Mouse (Mus musculus): ENCODE measurements around the gene Plekhg5. TPM values are rescaled to one million over a fixed set of nuclear protein-coding genes. Genes with fewer than 3 reads are reported as not detected.

The Plekhg5 gene
- polyA plus RNA-seq, 1 experiment from 2014 or later = 10.4 TPM

DNA sequence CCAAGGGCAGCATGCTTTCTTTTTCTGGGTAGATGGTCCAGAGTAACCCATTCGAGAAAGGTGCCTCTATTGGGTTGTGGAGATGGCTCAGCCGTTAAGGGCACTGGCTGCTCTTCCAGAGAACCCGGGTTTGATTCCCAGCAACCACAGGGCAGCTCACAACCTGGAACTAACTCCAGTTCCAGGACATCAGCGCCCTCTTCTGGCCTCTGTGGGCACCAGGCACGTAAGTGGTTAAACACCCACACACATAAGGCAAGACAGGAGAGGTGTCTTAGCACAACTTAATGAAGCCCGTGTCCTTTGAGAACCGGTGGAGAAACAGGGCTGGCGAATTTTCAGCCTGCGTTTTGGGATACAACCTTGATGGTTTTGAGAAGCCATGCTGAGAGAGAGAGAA, 2.2 kb downstream of the Plekhg5 start:
- no peak overlapping the region for H3K27ac ChIP-seq (ENCODE audit: low read length)
- no peak overlapping the region for H3K4me3 ChIP-seq (ENCODE audit: low read depth, low read length)
- H3K9me3 ChIP-seq (ENCODE audit: control insufficient read depth, low read depth, low read length) = no peaks in the 10 kb centered on the region
- H3K9ac ChIP-seq (replicated peaks; ENCODE audit: low read depth, low read length) = no peak overlapping the region
- H3K36me3 ChIP-seq (ENCODE audit: control insufficient read depth, insufficient read depth, low read length) = no peaks in the 10 kb centered on the region
- peaks cover 7% of the 10 kb centered on the region; the same call in 1 of the 2 replicates for H3K4me1 ChIP-seq (ENCODE audit: control insufficient read depth, insufficient read depth, low read length)
- WGBS = 84% methylated on average over 9 of the region's 9 CpGs
- ATAC-seq (ENCODE audit: insufficient number of reproducible peaks, insufficient read depth, low FRiP score, low read depth) = no peak
- H3K4me2 ChIP-seq (replicated peaks; ENCODE audit: low read depth, low read length) = no peak overlapping the region
- H3K27me3 ChIP-seq (ENCODE audit: control insufficient read depth, insufficient read depth, low read length) = no peaks in the 10 kb centered on the region

DNA sequence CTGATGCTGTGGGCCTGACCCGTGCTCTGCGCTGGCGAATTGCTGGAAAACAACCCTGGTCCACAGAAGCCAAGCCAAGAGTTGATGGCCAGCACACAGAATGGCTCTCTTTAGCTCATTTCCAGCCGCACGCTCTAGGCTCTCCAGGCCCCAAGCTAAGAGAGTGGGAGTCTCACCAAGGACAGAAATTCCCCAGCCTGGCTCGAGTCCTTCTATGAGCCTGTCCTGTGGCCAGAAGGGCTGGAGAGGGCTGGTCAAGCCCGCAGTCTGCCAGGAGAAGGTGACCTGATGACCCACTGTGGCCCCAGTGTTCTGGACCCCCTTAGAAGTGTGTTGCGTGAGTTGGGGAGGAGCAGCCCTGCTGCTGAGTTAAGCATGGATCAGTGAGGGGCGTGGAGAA, 4.9 kb downstream of the Plekhg5 start:
- H3K27me3 ChIP-seq (ENCODE audit: control insufficient read depth, insufficient read depth, low read length) = no peaks in the 10 kb centered on the region
- no peak overlapping the region for H3K4me3 ChIP-seq (ENCODE audit: low read depth, low read length)
- no peaks in the 10 kb centered on the region for H3K36me3 ChIP-seq (ENCODE audit: control insufficient read depth, insufficient read depth, low read length)
- H3K4me1 ChIP-seq (ENCODE audit: control insufficient read depth, insufficient read depth, low read length) = peaks cover 3% of the 10 kb centered on the region; the same call in 1 of the 2 replicates
- no peaks in the 10 kb centered on the region for H3K9me3 ChIP-seq (ENCODE audit: control insufficient read depth, low read depth, low read length)
- H3K27ac ChIP-seq (ENCODE audit: low read length) = no peak overlapping the region
- 85% methylated on average over 9 of the region's 9 CpGs for WGBS
- H3K9ac ChIP-seq (replicated peaks; ENCODE audit: low read depth, low read length) = no peak overlapping the region
- ATAC-seq (ENCODE audit: insufficient number of reproducible peaks, insufficient read depth, low FRiP score, low read depth) = no peak
- no peak overlapping the region for H3K4me2 ChIP-seq (replicated peaks; ENCODE audit: low read depth, low read length)

DNA sequence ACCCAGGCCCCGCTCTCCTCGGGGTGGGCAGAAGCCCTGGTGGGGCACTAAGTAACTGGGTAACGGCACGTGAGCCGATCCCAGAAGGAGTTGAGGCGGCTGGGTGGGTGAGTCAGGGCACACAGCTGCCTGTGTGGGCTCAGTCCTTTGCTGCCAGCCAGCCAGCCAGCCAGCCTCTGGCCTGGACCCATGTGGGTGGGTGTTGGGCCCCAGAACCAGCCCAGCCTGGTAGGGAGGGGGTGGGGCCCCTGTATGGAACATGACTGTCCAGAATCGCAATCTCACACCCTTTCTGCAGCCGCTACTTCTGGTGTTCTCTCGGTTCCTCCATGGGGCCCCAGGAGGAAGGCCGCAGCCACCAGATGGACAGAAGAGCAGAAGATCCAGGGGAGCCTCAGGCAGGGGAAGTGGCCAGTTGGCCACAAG, 5.8 kb downstream of the Plekhg5 start:
- H3K4me1 ChIP-seq (ENCODE audit: control insufficient read depth, insufficient read depth, low read length) = no peaks in the 10 kb centered on the region
- H3K27me3 ChIP-seq (ENCODE audit: control insufficient read depth, insufficient read depth, low read length) = no peaks in the 10 kb centered on the region
- H3K9me3 ChIP-seq (ENCODE audit: control insufficient read depth, low read depth, low read length) = no peaks in the 10 kb centered on the region
- no peak for ATAC-seq (ENCODE audit: insufficient number of reproducible peaks, insufficient read depth, low FRiP score, low read depth)
- no peak overlapping the region for H3K27ac ChIP-seq (ENCODE audit: low read length)
- H3K36me3 ChIP-seq (ENCODE audit: control insufficient read depth, insufficient read depth, low read length) = no peaks in the 10 kb centered on the region
- no peak overlapping the region for H3K9ac ChIP-seq (replicated peaks; ENCODE audit: low read depth, low read length)
- 90% methylated on average over 10 of the region's 10 CpGs for WGBS
- no peak overlapping the region for H3K4me3 ChIP-seq (ENCODE audit: low read depth, low read length)
- no peak overlapping the region for H3K4me2 ChIP-seq (replicated peaks; ENCODE audit: low read depth, low read length)

DNA sequence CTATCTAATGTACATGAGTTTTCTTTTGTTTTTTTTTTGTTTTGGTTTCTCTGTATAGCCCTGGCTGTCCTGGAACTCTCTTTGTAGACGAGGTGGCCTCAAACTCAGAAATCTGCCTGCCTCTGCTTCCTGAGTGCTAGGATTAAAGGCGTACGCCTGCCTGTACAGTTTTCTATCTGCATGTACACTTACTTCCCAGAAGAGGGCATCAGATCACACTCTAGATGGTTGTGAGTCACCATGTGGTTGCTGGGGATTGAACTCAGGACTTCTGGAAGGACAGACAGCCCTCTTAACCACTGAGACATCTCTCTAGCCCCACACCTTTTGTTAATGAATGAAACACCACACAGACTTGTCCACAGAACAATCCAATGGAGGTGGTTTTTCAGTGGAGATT, 7.0 kb downstream of the Plekhg5 start:
- Histone ChIP-seq H3K27ac (ENCODE audit: low read length) (no peak overlapping the region), H3K4me3 (ENCODE audit: low read depth, low read length) (no peak overlapping the region), H3K9ac (replicated peaks; ENCODE audit: low read depth, low read length) (no peak overlapping the region), H3K36me3 (ENCODE audit: control insufficient read depth, insufficient read depth, low read length) (no peaks in the 10 kb centered on the region), H3K9me3 (ENCODE audit: control insufficient read depth, low read depth, low read length) (no peaks in the 10 kb centered on the region), H3K4me1 (ENCODE audit: control insufficient read depth, insufficient read depth, low read length) (no peaks in the 10 kb centered on the region), H3K27me3 (ENCODE audit: control insufficient read depth, insufficient read depth, low read length) (no peaks in the 10 kb centered on the region), H3K4me2 (replicated peaks; ENCODE audit: low read depth, low read length) (no peak overlapping the region)
- no peak for ATAC-seq (ENCODE audit: insufficient number of reproducible peaks, insufficient read depth, low FRiP score, low read depth)
- WGBS = 97% methylated on average over 3 of the region's 3 CpGs

DNA sequence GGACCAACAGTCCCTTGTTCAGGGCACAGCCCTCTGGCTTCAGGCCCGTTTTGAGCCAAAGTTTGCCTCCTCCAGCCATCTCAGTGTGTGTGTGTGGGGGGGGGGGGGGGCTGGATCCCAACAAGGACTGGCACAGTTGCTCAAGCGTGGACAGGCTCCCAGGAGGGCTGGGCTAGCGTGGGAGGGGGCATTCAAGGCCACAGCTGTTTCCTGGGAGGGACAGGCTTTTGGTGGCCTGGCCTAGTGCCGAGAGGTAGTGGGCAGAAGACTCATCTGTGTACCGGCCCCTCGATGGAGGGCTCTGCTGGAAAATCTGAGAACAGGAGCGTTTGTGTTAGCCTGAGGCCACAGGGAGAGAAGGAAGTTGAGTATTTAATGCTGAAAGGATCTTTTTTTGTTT, 7.6 kb downstream of the Plekhg5 start:
- no peak overlapping the region for H3K4me2 ChIP-seq (replicated peaks; ENCODE audit: low read depth, low read length)
- ATAC-seq (ENCODE audit: insufficient number of reproducible peaks, insufficient read depth, low FRiP score, low read depth) = no peak
- WGBS = 64% methylated on average over 7 of the region's 7 CpGs
- H3K9ac ChIP-seq (replicated peaks; ENCODE audit: low read depth, low read length) = no peak overlapping the region
- H3K4me3 ChIP-seq (ENCODE audit: low read depth, low read length) = no peak overlapping the region
- H3K27me3 ChIP-seq (ENCODE audit: control insufficient read depth, insufficient read depth, low read length) = no peaks in the 10 kb centered on the region
- H3K27ac ChIP-seq (ENCODE audit: low read length) = no peak overlapping the region
- no peaks in the 10 kb centered on the region for H3K4me1 ChIP-seq (ENCODE audit: control insufficient read depth, insufficient read depth, low read length)
- H3K9me3 ChIP-seq (ENCODE audit: control insufficient read depth, low read depth, low read length) = no peaks in the 10 kb centered on the region
- no peaks in the 10 kb centered on the region for H3K36me3 ChIP-seq (ENCODE audit: control insufficient read depth, insufficient read depth, low read length)

DNA sequence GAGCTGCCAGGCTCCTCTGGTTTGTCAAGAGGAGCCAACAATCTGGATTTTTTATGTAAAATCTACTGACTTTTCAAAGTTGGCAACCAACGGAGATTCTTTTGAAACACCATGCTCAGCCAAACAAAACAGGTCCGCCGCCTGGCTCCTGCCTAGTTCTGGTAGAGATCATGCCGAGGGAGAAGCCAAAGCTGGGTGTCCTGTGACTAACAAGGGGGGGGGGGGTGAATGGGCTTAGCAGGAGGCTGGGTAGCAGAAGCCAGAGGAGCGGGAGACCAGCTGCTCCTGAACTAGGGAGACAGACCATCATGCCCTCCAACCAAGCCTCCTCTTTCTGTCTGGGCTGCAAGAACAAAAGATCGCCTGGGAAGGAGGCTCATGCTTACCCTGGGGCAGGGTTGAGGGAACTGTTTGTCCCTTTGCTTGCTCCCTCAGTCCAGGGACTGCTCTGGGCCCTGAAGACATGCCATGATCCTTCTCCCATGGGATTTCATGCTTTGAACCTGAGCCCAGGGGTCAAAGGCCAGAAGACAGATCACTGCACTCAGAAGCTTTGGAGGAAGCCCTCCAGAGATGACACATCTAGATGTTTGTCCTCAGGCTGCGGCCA, 11.4 kb downstream of the Plekhg5 start:
- H3K9me3 ChIP-seq (ENCODE audit: control insufficient read depth, low read depth, low read length) = no peaks in the 10 kb centered on the region
- H3K27me3 ChIP-seq (ENCODE audit: control insufficient read depth, insufficient read depth, low read length) = 0 out of 2 replicates have a peak, but pooled peaks cover 2% of the 10 kb centered on the region
- H3K4me2 ChIP-seq (replicated peaks; ENCODE audit: low read depth, low read length) = no peak overlapping the region
- no peak overlapping the region for H3K4me3 ChIP-seq (ENCODE audit: low read depth, low read length)
- ATAC-seq (ENCODE audit: insufficient number of reproducible peaks, insufficient read depth, low FRiP score, low read depth) = no peak
- H3K9ac ChIP-seq (replicated peaks; ENCODE audit: low read depth, low read length) = no peak overlapping the region
- WGBS = 70% methylated on average over 7 of the region's 7 CpGs
- H3K27ac ChIP-seq (ENCODE audit: low read length) = no peak overlapping the region
- H3K36me3 ChIP-seq (ENCODE audit: control insufficient read depth, insufficient read depth, low read length) = no peaks in the 10 kb centered on the region
- peaks cover 12% of the 10 kb centered on the region for H3K4me1 ChIP-seq (ENCODE audit: control insufficient read depth, insufficient read depth, low read length)

DNA sequence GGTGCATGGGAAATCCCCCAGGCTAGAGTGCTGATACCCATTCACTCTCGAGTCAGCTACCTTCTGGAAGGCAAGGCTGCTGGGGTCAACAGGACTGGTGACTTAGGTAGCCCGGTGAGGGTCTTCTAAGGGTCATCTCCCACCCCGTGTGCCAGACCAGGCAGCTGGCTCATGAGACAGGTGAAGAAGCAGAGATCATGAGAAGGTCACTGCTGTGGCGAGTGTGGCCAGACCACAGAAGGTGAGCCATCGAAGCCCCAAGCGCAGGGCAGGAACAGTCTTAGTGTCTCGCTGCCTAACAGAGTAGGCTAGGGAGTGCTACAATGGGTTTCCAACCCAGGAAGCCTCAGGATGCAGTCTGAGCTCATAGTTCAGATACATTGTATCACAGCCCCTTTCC, 12.3 kb downstream of the Plekhg5 start:
- Histone ChIP-seq H3K4me2 (replicated peaks; ENCODE audit: low read depth, low read length) (no peak overlapping the region), H3K36me3 (ENCODE audit: control insufficient read depth, insufficient read depth, low read length) (peaks cover 3% of the 10 kb centered on the region; the same call in 1 of the 2 replicates), H3K9ac (replicated peaks; ENCODE audit: low read depth, low read length) (no peak overlapping the region), H3K9me3 (ENCODE audit: control insufficient read depth, low read depth, low read length) (no peaks in the 10 kb centered on the region), H3K27me3 (ENCODE audit: control insufficient read depth, insufficient read depth, low read length) (0 out of 2 replicates have a peak, but pooled peaks cover 2% of the 10 kb centered on the region), H3K27ac (ENCODE audit: low read length) (no peak overlapping the region), H3K4me1 (ENCODE audit: control insufficient read depth, insufficient read depth, low read length) (peaks cover 12% of the 10 kb centered on the region), H3K4me3 (ENCODE audit: low read depth, low read length) (no peak overlapping the region)
- 81% methylated on average over 7 of the region's 7 CpGs for WGBS
- ATAC-seq (ENCODE audit: insufficient number of reproducible peaks, insufficient read depth, low FRiP score, low read depth) = no peak

DNA sequence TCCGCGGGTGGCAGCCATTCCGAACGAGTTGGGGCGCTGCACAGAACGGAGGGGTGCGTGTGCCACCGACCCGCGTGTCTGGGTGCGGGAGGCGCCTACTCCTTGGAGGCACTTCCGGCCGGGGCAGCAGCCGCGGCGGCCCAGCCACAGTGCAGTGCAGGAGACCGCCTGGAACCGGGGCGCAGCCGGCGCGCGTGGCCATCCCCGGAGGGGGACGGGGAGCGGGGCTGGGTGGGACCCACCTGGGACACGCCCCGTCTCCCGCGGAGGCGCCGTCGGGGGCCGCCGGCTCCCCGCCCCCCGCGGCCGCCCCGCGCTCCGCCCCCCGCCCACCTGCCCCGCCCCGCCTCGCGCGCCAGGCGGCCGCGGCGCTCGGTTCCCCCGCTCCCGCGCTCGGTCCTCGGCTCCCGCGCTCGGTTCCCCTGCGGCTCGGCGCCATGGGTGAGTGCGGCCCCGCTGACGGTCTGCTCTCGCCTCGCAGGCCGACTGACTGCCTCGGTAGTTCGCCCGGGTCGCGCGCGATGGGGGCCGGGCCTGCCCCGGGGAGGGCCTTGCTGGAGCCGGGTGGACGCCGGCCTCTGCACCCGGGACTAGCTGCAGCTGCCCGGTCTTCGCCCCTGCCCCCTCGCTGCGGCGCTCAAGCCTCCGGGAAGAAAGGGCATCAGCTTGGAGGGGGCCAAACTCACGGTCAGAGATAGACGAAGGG, 14.4 kb downstream of the Plekhg5 start:
- Histone ChIP-seq H3K27ac (ENCODE audit: low read length) (peak overlapping the region; percentile 44; the same call in 1 of the 2 replicates), H3K4me1 (ENCODE audit: control insufficient read depth, insufficient read depth, low read length) (peaks cover 12% of the 10 kb centered on the region), H3K4me2 (replicated peaks; ENCODE audit: low read depth, low read length) (peak overlapping the region; percentile 85), H3K4me3 (ENCODE audit: low read depth, low read length) (peak overlapping the region; percentile 83), H3K36me3 (ENCODE audit: control insufficient read depth, insufficient read depth, low read length) (peaks cover 3% of the 10 kb centered on the region; the same call in 1 of the 2 replicates), H3K9me3 (ENCODE audit: control insufficient read depth, low read depth, low read length) (no peaks in the 10 kb centered on the region), H3K9ac (replicated peaks; ENCODE audit: low read depth, low read length) (peak overlapping the region; percentile 77), H3K27me3 (ENCODE audit: control insufficient read depth, insufficient read depth, low read length) (0 out of 2 replicates have a peak, but pooled peaks cover 2% of the 10 kb centered on the region)
- peak; percentile 89 for ATAC-seq (ENCODE audit: insufficient number of reproducible peaks, insufficient read depth, low FRiP score, low read depth)
- under 1% methylated on average over 68 of the region's 92 CpGs for WGBS
